Mouse (Mus musculus): ENCODE data around the gene Ccdc47. TPM values are rescaled to one million over a fixed set of nuclear protein-coding genes. Genes with fewer than 3 reads are reported as not detected.

Gene Ccdc47
- polyA plus RNA-seq, 1 experiment from 2014 or later = 101 TPM

Other genes with a start within 250 kb of the Ccdc47 start
- 17.5 and 18.6 TPM in 2 replicates for gene Ace, start 248.4 kb downstream of the Ccdc47 start, polyA plus RNA-seq (2015; fragmentation: Nextera tagmentation; extraction: Ambion mirVana)
- gene Ace3, start 221.7 kb downstream of the Ccdc47 start, polyA plus RNA-seq (2015; fragmentation: Nextera tagmentation; extraction: Ambion mirVana) = not detected in 2 replicates
- 0.19 and 0.25 TPM in 2 replicates for gene Kcnh6, start 208.2 kb downstream of the Ccdc47 start, polyA plus RNA-seq (2015; fragmentation: Nextera tagmentation; extraction: Ambion mirVana)
- gene Dcaf7, start 179.5 kb downstream of the Ccdc47 start, polyA plus RNA-seq (2015; fragmentation: Nextera tagmentation; extraction: Ambion mirVana) = 73.6 and 74.7 TPM in 2 replicates
- 13.0 and 13.2 TPM in 2 replicates for gene Taco1, start 150.3 kb downstream of the Ccdc47 start, polyA plus RNA-seq (2015; fragmentation: Nextera tagmentation; extraction: Ambion mirVana)
- 12.7 and 22.6 TPM in 2 replicates for gene Map3k3, start 131.7 kb downstream of the Ccdc47 start, polyA plus RNA-seq (2015; fragmentation: Nextera tagmentation; extraction: Ambion mirVana)
- gene Gm10840, start 55.5 kb downstream of the Ccdc47 start, polyA plus RNA-seq (2015; fragmentation: Nextera tagmentation; extraction: Ambion mirVana) = not detected in 2 replicates
- gene Limd2, start 55.5 kb downstream of the Ccdc47 start, polyA plus RNA-seq (2015; fragmentation: Nextera tagmentation; extraction: Ambion mirVana) = 207 and 214 TPM in 2 replicates
- gene Strada, start 14.2 kb downstream of the Ccdc47 start, polyA plus RNA-seq (2015; fragmentation: Nextera tagmentation; extraction: Ambion mirVana) = 32.1 and 33.3 TPM in 2 replicates
- gene Ddx42, start 582 bp upstream of the Ccdc47 start, polyA plus RNA-seq (2015; fragmentation: Nextera tagmentation; extraction: Ambion mirVana) = 81.5 and 88.1 TPM in 2 replicates
- 60.5 and 60.7 TPM in 2 replicates for gene Ftsj3, start 39.7 kb upstream of the Ccdc47 start, polyA plus RNA-seq (2015; fragmentation: Nextera tagmentation; extraction: Ambion mirVana)
- 312 and 314 TPM in 2 replicates for gene Psmc5, start 39.8 kb upstream of the Ccdc47 start, polyA plus RNA-seq (2015; fragmentation: Nextera tagmentation; extraction: Ambion mirVana)
- 55.0 and 59.0 TPM in 2 replicates for gene Smarcd2, start 56.6 kb upstream of the Ccdc47 start, polyA plus RNA-seq (2015; fragmentation: Nextera tagmentation; extraction: Ambion mirVana)
- 0.81 and 1.0 TPM in 2 replicates for gene Tcam1, start 60.3 kb upstream of the Ccdc47 start, polyA plus RNA-seq (2015; fragmentation: Nextera tagmentation; extraction: Ambion mirVana)
- gene Gh, start 85.5 kb upstream of the Ccdc47 start, polyA plus RNA-seq (2015; fragmentation: Nextera tagmentation; extraction: Ambion mirVana) = not detected in 2 replicates
- 6.9 and 7.2 TPM in 2 replicates for gene Cd79b, start 98.4 kb upstream of the Ccdc47 start, polyA plus RNA-seq (2015; fragmentation: Nextera tagmentation; extraction: Ambion mirVana)
- gene Scn4a, start 136.9 kb upstream of the Ccdc47 start, polyA plus RNA-seq (2015; fragmentation: Nextera tagmentation; extraction: Ambion mirVana) = 0.41 and 0.47 TPM in 2 replicates
- gene Prr29, start 149.1 kb upstream of the Ccdc47 start, polyA plus RNA-seq (2015; fragmentation: Nextera tagmentation; extraction: Ambion mirVana) = 0.36 and 0.39 TPM in 2 replicates
- 87.8 and 95.9 TPM in 2 replicates for gene Icam2, start 171.7 kb upstream of the Ccdc47 start, polyA plus RNA-seq (2015; fragmentation: Nextera tagmentation; extraction: Ambion mirVana)